Mouse (Mus musculus) embryonic facial prominence, embryonic 11.5 days (tissue): ENCODE data around the gene Scube2. TPM values are rescaled to one million over a fixed set of nuclear protein-coding genes. Genes with fewer than 3 reads are reported as not detected.
A peak's percentile ranks its signal among the peaks of the same experiment; 100 is the strongest.

Experiments used
- ATAC-seq: fragments of 200-750 bp; cut with Nextera tagmentation; replicated peaks from 2 replicates; pipeline ENCODE4 v1.8.0; 2017; ENCODE audit warnings: low read depth; ENCODE audit not compliant: insufficient number of reproducible peaks, low FRiP score, low TSS enrichment
- DNase-seq: peaks from one replicate; pipeline ENCODE4 v3.0.0-alpha.2; 2015; ENCODE audit warnings: low spot score
- H3K27ac ChIP-seq: fragments of 300-500 bp; sonication (generic); replicated peaks from 2 replicates; pipeline ENCODE4 v1.5.1; 2014; ENCODE audit warnings: mild to moderate bottlenecking, low read depth, low read length, control low read depth
- H3K27me3 ChIP-seq: fragments of 300-500 bp; sonication (generic); 2 replicates; pipeline ENCODE4 v1.6.1; 2014; ENCODE audit warnings: mild to moderate bottlenecking, low read length, moderate library complexity, mixed read lengths; ENCODE audit not compliant: control insufficient read depth, insufficient read depth
- H3K36me3 ChIP-seq: fragments of 300-500 bp; sonication (generic); replicated peaks from 2 replicates; pipeline ENCODE4 v1.6.1; 2014; ENCODE audit warnings: low read depth, mild to moderate bottlenecking, low read length, moderate library complexity, mixed read lengths; ENCODE audit not compliant: control insufficient read depth, insufficient read depth
- H3K4me1 ChIP-seq: fragments of 300-500 bp; sonication (generic); 2 replicates; pipeline ENCODE4 v1.6.1; 2014; ENCODE audit warnings: low read length, mixed read lengths; ENCODE audit not compliant: control insufficient read depth, insufficient read depth
- H3K4me2 ChIP-seq: fragments of 300-500 bp; sonication (generic); 2 replicates; pipeline ENCODE4 v1.6.1; 2014; ENCODE audit warnings: low read depth, mild to moderate bottlenecking, control low read depth, low read length, moderate library complexity
- H3K4me3 ChIP-seq: fragments of 300-500 bp; sonication (generic); 2 replicates; pipeline ENCODE4 v1.5.1; 2014; ENCODE audit warnings: low read depth, low read length, control low read depth
- H3K9ac ChIP-seq: fragments of 300-500 bp; sonication (generic); replicated peaks from 2 replicates; pipeline ENCODE4 v1.6.1; 2014; ENCODE audit warnings: mild to moderate bottlenecking, control low read depth, low read length
- H3K9me3 ChIP-seq: fragments of 300-500 bp; sonication (generic); replicated peaks from 2 replicates; pipeline ENCODE4 v1.6.1; 2016; ENCODE audit warnings: mild to moderate bottlenecking, low read length, inconsistent platforms, mixed read lengths; ENCODE audit not compliant: control insufficient read depth
- WGBS: fragments of 180-500 bp; shearing (Covaris S2); extraction: QIAGEN DNeasy Blood & Tissue Kit; methylation state at CpG from one replicate; pipeline ENCODE4 v1.1.7; 2014; 5-methylcytosine and 5-hydroxymethylcytosine counted together
- polyA plus RNA-seq: library from polyadenylated mRNA; unstranded; fragments of >200 nt; fragmentation: Nextera tagmentation; extraction: Ambion mirVana; gene quantifications from 2 replicates; pipeline ENCODE4 v1.2.1, GENCODE M21; 2014

Scube2 gene
- polyA plus RNA-seq, 1 experiment from 2014 or later, result 0.28 TPM

DNA sequence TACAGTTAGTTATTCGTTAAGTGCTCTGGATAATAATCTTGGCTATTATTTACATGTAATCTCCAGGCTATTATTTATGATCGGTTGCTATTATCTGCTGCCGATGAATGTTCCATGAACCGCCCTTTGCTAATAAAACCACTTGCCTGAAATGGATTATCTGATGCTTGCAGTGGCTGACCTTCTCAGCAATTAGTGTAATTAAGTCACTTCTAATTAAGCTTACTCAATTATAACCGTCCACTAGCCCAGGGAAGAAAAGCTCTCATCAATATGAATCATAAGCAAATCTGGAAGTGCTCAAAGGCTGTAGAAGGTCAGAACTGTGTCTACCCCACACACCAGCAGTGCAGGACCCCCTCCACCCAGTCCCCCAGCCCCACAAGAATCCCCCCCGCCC is 27.8 kb downstream of the Scube2 start:
- Histone ChIP-seq H3K27ac (no peak overlapping the region), H3K4me3 (no peak overlapping the region), H3K4me2 (no peak overlapping the region), H3K27me3 (no peaks in the 10 kb centered on the region), H3K9me3 (no peaks in the 10 kb centered on the region), H3K4me1 (no peaks in the 10 kb centered on the region; the same call in 1 of the 2 replicates), H3K36me3 (no peaks in the 10 kb centered on the region), H3K9ac (no peak overlapping the region)
- WGBS, result 68% methylated on average over 6 of the region's 6 CpGs
- ATAC-seq (no peak), DNase-seq (no peak)

DNA sequence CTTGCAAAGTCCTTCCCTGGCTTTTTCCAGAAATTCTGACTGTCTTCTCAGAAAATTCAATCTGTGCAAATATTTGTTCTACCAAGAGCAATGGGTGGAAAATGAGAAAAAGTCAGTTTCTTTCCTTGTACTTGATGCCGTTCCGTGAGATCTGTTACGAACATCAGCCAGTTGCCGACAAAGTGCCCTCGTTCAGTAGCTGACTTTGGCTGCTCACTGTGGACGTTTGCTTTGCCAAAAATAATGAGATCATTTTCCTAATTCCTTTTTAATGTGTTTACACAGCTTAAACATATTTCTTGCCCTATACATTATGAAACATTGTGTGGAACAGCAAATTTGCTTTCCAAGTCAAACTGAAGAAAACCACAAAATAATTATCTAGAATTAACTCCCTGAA is 30.6 kb downstream of the Scube2 start:
- no peak for ATAC-seq

GRCm38 (mm10) chr7:109831376-109831775 is 34.1 kb downstream of the Scube2 start:
- Histone ChIP-seq H3K4me3 (no peak overlapping the region), H3K4me1 (no peaks in the 10 kb centered on the region), H3K27me3 (no peaks in the 10 kb centered on the region), H3K27ac (no peak overlapping the region), H3K36me3 (no peaks in the 10 kb centered on the region), H3K9ac (no peak overlapping the region), H3K4me2 (no peak overlapping the region), H3K9me3 (no peaks in the 10 kb centered on the region)
- WGBS, result 77% methylated on average over 2 of the region's 2 CpGs
- DNase-seq (no peak), ATAC-seq (no peak)

More for the DNA sequence above, 30.6 kb downstream of the Scube2 start:
- WGBS, result 56% methylated on average over 6 of the region's 6 CpGs
- Histone ChIP-seq H3K9me3 (no peaks in the 10 kb centered on the region), H3K27ac (no peak overlapping the region), H3K9ac (no peak overlapping the region), H3K36me3 (no peaks in the 10 kb centered on the region), H3K4me3 (no peak overlapping the region), H3K4me2 (no peak overlapping the region), H3K27me3 (no peaks in the 10 kb centered on the region), H3K4me1 (no peaks in the 10 kb centered on the region; the same call in 1 of the 2 replicates)
- DNase-seq, result no peak

- DNase-seq, result no peak
- Histone ChIP-seq H3K4me1 (no peaks in the 10 kb centered on the region), H3K4me2 (no peak overlapping the region), H3K4me3 (no peak overlapping the region), H3K27ac (no peak overlapping the region), H3K27me3 (no peaks in the 10 kb centered on the region), H3K9ac (no peak overlapping the region), H3K36me3 (no peaks in the 10 kb centered on the region), H3K9me3 (no peaks in the 10 kb centered on the region)
- 92% methylated on average over 8 of the region's 8 CpGs for WGBS
- ATAC-seq, result no peak
Measured at GRCm38 (mm10) chr7:109826911-109827310, 38.6 kb downstream of the Scube2 start.

- Histone ChIP-seq H3K27ac (no peak overlapping the region), H3K9ac (no peak overlapping the region), H3K4me3 (no peak overlapping the region), H3K4me2 (no peak overlapping the region), H3K9me3 (no peaks in the 10 kb centered on the region), H3K36me3 (no peaks in the 10 kb centered on the region), H3K27me3 (no peaks in the 10 kb centered on the region), H3K4me1 (no peaks in the 10 kb centered on the region)
- ATAC-seq (no peak), DNase-seq (no peak)
- 72% methylated on average over 14 of the region's 14 CpGs for WGBS
Measured at GRCm38 (mm10) chr7:109825293-109825692, 40.2 kb downstream of the Scube2 start.

GRCm38 (mm10) chr7:109818600-109818999 is 46.9 kb downstream of the Scube2 start:
- 85% methylated on average over 4 of the region's 4 CpGs for WGBS
- Histone ChIP-seq H3K4me1 (no peaks in the 10 kb centered on the region), H3K36me3 (no peaks in the 10 kb centered on the region), H3K27me3 (no peaks in the 10 kb centered on the region), H3K4me2 (no peak overlapping the region), H3K9me3 (no peaks in the 10 kb centered on the region), H3K9ac (no peak overlapping the region), H3K4me3 (no peak overlapping the region), H3K27ac (no peak overlapping the region)
- ATAC-seq (no peak), DNase-seq (no peak)

DNA sequence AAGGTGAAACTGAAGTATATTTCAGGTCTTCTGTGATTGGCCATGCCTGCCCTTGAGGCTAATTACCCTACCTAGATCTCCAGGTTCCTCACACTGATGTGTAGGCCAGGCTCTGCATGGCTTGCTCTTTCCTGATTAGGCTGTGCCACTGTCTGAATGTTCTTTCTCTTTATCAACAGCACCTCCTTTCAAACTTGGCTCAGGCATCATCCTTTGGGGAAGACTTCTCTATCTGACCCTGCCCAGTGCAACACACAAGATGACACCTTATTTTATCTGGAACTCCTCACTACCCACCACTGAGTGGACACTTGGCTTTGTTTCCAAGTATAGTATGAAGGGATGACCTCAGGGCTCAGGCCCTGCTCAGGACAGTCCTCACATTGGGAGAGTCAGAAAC is 47.5 kb downstream of the Scube2 start:
- no peaks in the 10 kb centered on the region for H3K27me3 ChIP-seq
- no peak overlapping the region for H3K9ac ChIP-seq
- H3K4me1 ChIP-seq, result no peaks in the 10 kb centered on the region
- H3K9me3 ChIP-seq, result no peaks in the 10 kb centered on the region
- ATAC-seq (no peak), DNase-seq (no peak)
- H3K36me3 ChIP-seq, result no peaks in the 10 kb centered on the region
- H3K4me3 ChIP-seq, result no peak overlapping the region
- H3K27ac ChIP-seq, result no peak overlapping the region
- no peak overlapping the region for H3K4me2 ChIP-seq

DNA sequence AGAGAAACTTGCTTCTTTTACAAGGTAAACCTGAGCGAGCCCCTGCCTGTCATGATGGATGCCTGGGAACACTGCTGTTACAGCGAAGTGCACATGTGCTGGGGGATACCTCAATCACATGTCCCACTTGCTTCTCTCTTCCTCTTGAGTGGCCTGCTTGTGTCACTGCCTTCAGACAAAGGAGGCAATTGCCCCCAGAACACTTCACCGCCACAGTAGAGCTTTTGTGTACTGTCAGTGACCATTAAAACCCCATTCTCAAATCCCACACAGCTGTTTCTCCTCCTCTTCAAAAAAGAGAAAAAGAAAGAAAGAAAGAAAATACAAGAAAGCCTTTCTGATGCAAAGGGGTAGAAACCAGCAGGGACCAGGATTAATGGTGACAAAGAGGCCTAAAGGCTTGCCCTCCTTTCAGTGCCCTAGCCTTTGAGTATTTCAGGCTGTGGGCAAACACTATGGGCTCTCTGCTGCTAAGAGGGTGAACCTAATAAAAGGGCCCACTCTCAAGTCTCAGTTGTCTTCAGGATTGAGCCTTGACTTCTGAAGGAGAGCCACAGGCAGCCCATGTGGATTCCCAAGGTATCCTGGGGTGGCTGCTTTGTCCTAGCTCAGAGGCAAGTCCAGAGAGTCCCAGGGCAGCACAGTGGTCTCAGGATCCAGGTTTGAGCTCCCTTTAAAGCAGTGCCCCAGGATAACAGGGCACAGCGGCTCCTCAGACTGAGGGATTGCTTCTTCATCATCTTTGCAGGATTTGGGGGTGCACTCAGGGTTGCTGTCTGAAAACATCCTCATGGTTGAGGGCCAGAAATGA is 51.9 kb downstream of the Scube2 start:
- no peaks in the 10 kb centered on the region for H3K27me3 ChIP-seq
- no peaks in the 10 kb centered on the region for H3K4me1 ChIP-seq
- WGBS, result 39% methylated on average over 4 of the region's 4 CpGs
- no peak overlapping the region for H3K27ac ChIP-seq
- ATAC-seq, result peak; percentile 70; the same call in 1 of the 2 replicates
- H3K36me3 ChIP-seq, result no peaks in the 10 kb centered on the region
- no peaks in the 10 kb centered on the region for H3K9me3 ChIP-seq
- no peak overlapping the region for H3K9ac ChIP-seq
- peak; percentile 29 for DNase-seq
- no peak overlapping the region for H3K4me3 ChIP-seq
- no peak overlapping the region for H3K4me2 ChIP-seq
